Mouse (Mus musculus): ENCODE measurements around the gene Arsg. TPM values are rescaled to one million over a fixed set of nuclear protein-coding genes. Genes with fewer than 3 reads are reported as not detected.
A peak's percentile ranks its signal among the peaks of the same experiment; 100 is the strongest.

Arsg gene
- polyA plus RNA-seq, 1 experiment from 2014 or later = 1.5 TPM

DNA sequence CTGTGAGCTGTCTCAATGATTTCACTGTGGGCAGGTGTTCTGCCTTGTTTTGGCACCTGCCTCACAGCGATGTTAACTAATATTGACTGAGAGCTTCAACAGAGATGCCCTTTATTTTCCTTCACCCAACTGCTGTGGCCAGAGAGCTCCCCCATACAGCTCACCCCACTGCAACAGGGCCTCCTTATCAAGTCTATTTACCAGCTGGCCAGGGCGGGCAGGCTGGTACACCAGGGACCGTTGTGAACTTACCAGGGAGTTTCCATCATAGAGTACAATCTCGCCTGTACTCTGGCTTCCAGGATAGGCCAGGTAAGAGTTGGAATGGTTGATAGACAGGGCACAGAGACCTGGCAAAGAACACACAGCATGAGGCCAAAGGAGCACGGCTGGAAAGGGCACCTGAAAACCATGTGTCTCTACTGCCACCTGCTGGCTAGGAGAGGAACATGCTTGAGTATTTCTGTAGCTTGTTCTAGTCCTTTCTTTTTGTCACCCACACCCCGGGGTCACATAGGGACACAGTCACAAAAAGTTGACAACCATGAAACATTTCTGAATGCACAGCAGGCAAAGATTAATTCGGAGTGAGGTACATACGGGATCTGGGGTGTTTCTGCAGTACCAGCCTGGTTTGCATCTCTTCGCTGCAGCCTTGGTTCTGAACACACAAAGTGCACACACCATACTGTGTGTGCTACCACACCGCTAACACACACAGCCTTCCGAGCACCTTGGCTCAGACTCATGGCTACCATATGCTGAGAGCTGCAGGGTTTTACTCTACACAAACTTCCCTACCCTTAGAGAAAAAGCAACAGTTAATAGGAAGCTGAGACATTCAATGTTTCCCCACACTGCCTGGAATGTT is 111.9 kb downstream of the Arsg start:
- 53% methylated on average over 11 of the region's 11 CpGs for WGBS
- Histone ChIP-seq H3K9me3 (no peaks in the 10 kb centered on the region), H3K27me3 (replicated peaks; ENCODE audit: low read depth, poor library complexity, severe bottlenecking) (no peaks in the 10 kb centered on the region), H3K36me3 (replicated peaks) (peaks cover 8% of the 10 kb centered on the region; the same call in 1 of the 2 replicates), H3K4me1 (peaks cover 25% of the 10 kb centered on the region), H3K4me3 (no peak overlapping the region), H3K27ac (replicated peaks) (no peak overlapping the region)
- DNase-seq (ENCODE audit: low spot score) = peak; percentile 72

DNA sequence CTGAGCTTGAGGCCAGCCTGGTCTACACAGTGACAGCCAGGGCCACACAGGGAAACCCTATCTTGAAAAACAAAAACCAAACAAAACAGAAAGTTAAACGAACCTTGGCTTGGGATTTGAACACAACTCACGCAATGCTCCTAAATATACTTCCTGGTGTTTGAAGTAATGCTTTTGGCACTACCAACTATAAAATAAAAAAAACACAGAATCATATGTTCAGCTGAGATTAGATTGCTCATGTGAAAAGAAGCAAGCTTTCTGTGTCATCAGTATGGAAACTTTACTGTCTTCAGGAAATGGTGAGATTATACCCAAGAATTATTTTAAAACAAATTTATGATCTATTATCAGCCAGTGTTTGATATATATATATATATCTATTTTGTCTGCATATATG is 113.2 kb downstream of the Arsg start:
- 86% methylated on average over 2 of the region's 2 CpGs for WGBS
- DNase-seq (ENCODE audit: low spot score) = no peak
- H3K36me3 ChIP-seq (replicated peaks) = peaks cover 8% of the 10 kb centered on the region; the same call in 1 of the 2 replicates
- no peak overlapping the region for H3K27ac ChIP-seq (replicated peaks)
- no peak overlapping the region for H3K4me3 ChIP-seq
- no peaks in the 10 kb centered on the region for H3K9me3 ChIP-seq
- peaks cover 25% of the 10 kb centered on the region for H3K4me1 ChIP-seq
- no peaks in the 10 kb centered on the region for H3K27me3 ChIP-seq (replicated peaks; ENCODE audit: low read depth, poor library complexity, severe bottlenecking)

DNA sequence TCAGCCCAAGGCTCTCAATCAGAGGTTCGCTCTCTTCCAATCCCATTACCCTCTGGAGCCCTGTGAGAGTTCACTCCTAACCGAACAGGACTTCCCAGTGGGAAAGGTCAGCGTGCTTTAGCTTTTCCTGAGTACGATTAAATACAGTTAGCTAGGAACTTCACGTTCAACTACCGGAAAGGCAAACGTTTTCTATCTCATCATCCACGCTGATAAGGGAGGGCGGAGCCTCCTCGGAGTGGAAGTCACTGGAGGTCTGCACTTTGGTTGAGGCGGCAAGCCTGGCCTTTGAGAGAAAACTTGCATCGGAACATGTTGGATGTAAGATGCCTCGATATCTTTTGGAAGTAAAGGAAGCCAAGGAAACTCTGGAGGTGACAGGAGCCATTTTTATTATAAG is 113.8 kb downstream of the Arsg start:
- no peak overlapping the region for H3K27ac ChIP-seq (replicated peaks)
- DNase-seq (ENCODE audit: low spot score) = no peak
- H3K36me3 ChIP-seq (replicated peaks) = peaks cover 8% of the 10 kb centered on the region; the same call in 1 of the 2 replicates
- H3K4me1 ChIP-seq = peaks cover 25% of the 10 kb centered on the region
- 60% methylated on average over 13 of the region's 13 CpGs for WGBS
- H3K9me3 ChIP-seq = no peaks in the 10 kb centered on the region
- no peak overlapping the region for H3K4me3 ChIP-seq
- H3K27me3 ChIP-seq (replicated peaks; ENCODE audit: low read depth, poor library complexity, severe bottlenecking) = no peaks in the 10 kb centered on the region

DNA sequence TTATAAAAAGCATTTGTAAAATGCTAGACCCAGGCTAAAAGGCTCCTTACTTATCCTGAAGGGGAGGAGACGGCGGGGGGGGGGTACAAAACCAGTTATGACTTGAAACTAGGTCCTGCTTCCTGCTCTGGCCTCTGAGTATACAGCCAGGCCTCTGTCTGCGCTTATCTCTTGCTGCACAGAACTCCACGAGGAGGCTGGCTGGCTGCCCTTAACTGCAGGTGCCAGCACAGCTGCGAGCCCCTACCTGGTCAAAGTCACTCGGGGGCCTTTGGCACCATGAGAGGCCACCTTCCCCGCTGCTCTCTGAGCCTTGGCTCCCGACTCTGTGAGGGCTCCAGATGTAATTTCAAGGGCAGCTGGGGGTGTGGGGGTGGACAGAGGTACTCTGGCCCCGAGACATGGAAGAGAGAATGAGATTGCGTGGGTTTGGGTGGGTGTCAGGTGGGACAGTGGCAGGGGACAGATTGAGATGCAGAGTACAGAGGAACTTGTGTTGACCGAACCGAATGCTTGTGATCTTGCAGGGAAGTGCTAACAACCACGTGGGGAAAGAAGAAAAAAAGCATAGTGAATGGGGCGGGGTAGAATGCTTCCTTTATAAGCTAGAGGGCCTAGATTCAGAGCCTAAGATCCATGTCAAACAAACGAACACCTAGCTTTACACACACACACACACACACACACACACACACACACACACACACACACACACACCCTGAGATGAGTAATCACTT is 114.6 kb downstream of the Arsg start:
- H3K27ac ChIP-seq (replicated peaks) = no peak overlapping the region
- peaks cover 8% of the 10 kb centered on the region; the same call in 1 of the 2 replicates for H3K36me3 ChIP-seq (replicated peaks)
- H3K4me1 ChIP-seq = peaks cover 23% of the 10 kb centered on the region
- H3K4me3 ChIP-seq = no peak overlapping the region
- WGBS = 75% methylated on average over 15 of the region's 15 CpGs
- no peaks in the 10 kb centered on the region for H3K9me3 ChIP-seq
- no peak for DNase-seq (ENCODE audit: low spot score)
- H3K27me3 ChIP-seq (replicated peaks; ENCODE audit: low read depth, poor library complexity, severe bottlenecking) = no peaks in the 10 kb centered on the region

DNA sequence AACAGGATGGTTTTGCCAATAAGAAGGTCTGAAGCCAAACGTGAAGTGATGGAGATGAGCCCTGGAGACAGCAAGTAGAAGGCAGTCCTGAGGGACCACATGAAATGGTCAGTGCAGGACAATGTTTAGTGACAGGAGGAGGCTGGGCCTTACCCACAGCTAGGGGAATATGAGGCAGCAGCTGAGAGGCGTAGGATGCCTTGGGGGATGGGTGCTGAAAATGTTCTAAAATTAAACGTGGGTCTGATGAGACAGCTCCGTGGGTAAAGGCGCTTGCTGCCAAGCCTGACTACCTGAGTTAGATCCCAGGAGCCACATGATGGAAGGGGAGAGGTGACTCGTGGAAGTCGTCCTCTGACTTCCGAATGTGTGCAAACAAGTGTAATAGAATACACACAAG is 116.8 kb downstream of the Arsg start:
- Histone ChIP-seq H3K4me1 (peaks cover 23% of the 10 kb centered on the region), H3K27me3 (replicated peaks; ENCODE audit: low read depth, poor library complexity, severe bottlenecking) (no peaks in the 10 kb centered on the region), H3K4me3 (no peak overlapping the region), H3K9me3 (no peaks in the 10 kb centered on the region), H3K36me3 (replicated peaks) (peaks cover 4% of the 10 kb centered on the region), H3K27ac (replicated peaks) (no peak overlapping the region)
- WGBS = 89% methylated on average over 8 of the region's 8 CpGs
- DNase-seq (ENCODE audit: low spot score) = no peak

DNA sequence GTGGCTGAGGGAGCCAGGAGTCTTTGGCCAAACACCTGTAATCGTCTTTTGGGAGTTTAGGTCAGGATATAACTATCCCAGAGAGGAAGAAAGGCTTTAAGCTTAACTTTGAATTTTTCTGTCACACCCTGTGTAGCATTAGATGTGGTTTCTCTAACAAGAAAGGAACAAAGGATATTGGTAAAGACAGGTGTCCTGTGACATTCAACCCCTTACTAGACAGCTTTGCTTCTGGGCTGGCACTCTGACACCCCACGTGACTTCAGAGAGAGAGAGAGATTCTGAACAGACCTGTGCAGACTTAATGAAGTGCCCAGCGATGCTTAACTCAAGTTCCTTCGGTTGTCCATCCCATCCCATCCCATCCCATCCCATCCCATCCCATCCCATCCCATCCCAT is 118.3 kb downstream of the Arsg start:
- Histone ChIP-seq H3K36me3 (replicated peaks) (peaks cover 7% of the 10 kb centered on the region), H3K9me3 (no peaks in the 10 kb centered on the region), H3K4me1 (peaks cover 23% of the 10 kb centered on the region), H3K27ac (replicated peaks) (no peak overlapping the region), H3K4me3 (no peak overlapping the region), H3K27me3 (replicated peaks; ENCODE audit: low read depth, poor library complexity, severe bottlenecking) (no peaks in the 10 kb centered on the region)
- 83% methylated on average over 4 of the region's 4 CpGs for WGBS
- DNase-seq (ENCODE audit: low spot score) = no peak

DNA sequence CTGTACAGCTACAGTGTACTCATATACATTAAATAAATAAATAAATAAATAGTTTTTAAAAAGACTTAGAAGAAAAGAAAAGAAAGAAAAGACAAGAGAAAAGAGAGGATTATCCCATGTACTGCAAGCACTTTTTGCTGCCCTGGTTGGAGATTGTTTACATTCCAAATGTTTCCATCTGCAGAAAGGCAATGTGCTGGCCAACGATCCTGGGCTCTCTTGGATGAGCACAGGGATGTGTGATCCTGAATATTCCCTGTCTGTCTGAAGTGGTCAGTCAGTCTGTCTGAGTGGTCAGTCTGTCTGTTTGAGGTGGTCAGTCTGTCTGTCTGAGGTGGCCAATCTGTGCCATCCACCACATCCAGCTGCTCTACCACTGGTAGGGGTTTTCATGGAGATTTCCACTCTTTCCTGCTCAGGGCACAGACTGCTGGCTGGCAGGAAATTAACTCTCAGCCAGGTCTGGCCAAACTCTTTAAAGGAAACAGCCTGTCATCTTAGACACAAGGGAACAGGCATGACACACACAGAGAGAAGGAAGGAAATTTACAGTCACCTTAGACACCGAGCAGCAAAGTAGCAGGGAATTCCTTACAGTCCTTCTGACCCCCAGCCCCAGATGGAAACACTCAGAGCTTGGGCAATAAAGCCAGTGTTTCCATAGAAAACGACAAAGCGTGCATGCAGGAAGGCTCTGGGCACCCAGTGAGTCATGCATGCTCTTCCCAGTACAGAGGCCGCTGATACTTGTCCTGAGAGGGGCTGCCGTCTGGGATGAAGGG is 120.2 kb downstream of the Arsg start:
- H3K27me3 ChIP-seq (replicated peaks; ENCODE audit: low read depth, poor library complexity, severe bottlenecking) = no peaks in the 10 kb centered on the region
- H3K36me3 ChIP-seq (replicated peaks) = peaks cover 7% of the 10 kb centered on the region
- H3K9me3 ChIP-seq = no peaks in the 10 kb centered on the region
- H3K4me1 ChIP-seq = peaks cover 14% of the 10 kb centered on the region
- H3K27ac ChIP-seq (replicated peaks) = 0 out of 2 replicates have a peak overlapping the region, but pooled peaks have one; percentile 16
- H3K4me3 ChIP-seq = no peak overlapping the region
- WGBS = 66% methylated on average over 6 of the region's 6 CpGs
- DNase-seq (ENCODE audit: low spot score) = peak; percentile 44

DNA sequence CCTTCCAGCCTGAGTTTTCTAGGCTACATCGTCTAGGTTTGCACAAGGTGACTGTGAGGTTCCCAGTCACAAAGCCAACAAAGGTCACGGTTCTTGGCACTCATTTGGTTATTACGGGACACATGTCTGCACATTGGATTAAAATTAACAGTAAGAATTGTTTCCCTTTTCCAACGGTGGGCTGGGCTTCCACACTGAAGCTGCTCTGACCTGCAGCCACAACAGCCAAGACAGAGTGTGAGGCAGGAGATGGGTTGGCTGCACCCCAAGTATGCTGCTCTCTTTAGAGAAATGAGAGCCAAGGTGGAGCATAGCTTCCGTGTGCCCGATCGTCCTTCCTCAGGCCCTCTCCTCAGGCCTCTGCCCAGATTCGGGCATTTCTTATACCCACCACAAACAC is 121.6 kb downstream of the Arsg start:
- Histone ChIP-seq H3K4me1 (peaks cover 14% of the 10 kb centered on the region), H3K27ac (replicated peaks) (no peak overlapping the region; the same call in 1 of the 2 replicates), H3K9me3 (no peaks in the 10 kb centered on the region), H3K27me3 (replicated peaks; ENCODE audit: low read depth, poor library complexity, severe bottlenecking) (no peaks in the 10 kb centered on the region), H3K4me3 (no peak overlapping the region), H3K36me3 (replicated peaks) (peaks cover 18% of the 10 kb centered on the region)
- no peak for DNase-seq (ENCODE audit: low spot score)
- 92% methylated on average over 8 of the region's 8 CpGs for WGBS

DNA sequence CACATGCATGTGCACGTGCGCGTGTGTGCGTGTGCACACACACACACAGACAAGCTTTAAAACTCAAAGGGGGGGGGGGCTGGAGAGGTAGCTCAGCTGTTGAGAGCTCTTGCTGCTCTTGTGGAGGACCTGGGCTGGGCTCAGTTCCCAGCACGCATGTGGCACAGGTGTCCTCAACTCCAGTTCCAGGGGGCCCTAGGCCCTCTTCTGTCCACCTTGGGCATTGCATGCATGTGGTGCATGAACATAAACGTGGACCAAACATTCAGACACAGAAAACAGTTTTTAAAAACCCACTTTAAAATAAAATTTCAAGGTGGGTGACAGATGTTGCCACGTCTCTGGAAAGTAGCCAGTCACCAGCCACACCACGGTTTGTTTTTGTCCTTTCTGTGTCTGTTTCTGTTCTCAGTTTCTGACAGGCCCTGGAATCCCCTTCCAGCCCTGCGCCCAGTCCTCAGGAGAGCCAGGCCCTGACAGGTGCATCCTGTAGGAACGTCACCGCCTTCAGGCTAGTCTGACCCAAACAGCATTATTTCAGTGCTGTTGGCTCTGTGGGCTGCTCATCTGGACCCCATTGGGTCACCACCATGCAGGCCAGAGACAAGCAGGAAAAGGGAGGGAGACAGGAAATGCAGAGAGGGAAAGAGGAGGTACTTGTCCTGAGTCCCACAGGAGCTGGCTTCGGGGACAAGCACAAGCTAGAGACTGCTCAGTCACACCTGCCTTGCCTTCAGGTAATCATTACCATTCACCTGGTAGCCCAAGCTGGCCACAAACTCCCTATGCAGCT is 125.8 kb downstream of the Arsg start:
- peaks cover 3% of the 10 kb centered on the region; the same call in 1 of the 2 replicates for H3K4me1 ChIP-seq
- no peak overlapping the region for H3K27ac ChIP-seq (replicated peaks)
- H3K27me3 ChIP-seq (replicated peaks; ENCODE audit: low read depth, poor library complexity, severe bottlenecking) = no peaks in the 10 kb centered on the region
- no peak overlapping the region for H3K4me3 ChIP-seq
- DNase-seq (ENCODE audit: low spot score) = no peak
- no peaks in the 10 kb centered on the region for H3K9me3 ChIP-seq
- H3K36me3 ChIP-seq (replicated peaks) = peaks cover 52% of the 10 kb centered on the region
- 86% methylated on average over 12 of the region's 12 CpGs for WGBS

DNA sequence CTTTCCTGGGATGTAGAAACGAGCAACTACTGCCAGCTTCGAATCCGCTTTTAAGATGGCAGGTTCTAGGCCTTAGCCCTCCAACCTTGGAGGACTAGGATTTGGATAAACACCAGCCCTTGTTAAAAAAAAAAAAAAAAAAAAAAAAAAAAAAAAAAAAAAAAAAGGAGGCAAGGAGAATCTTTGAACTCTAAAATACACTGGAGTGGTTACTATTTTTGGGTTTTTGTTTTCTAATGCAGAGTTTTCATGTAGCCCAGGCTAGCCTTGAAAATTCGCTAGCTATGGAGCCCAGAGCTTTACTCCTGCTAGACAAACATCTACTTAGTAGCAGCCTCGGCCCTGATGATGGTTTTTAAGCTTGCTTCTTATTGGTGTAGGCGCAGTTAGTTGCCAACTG is 134.4 kb downstream of the Arsg start:
- no peak for DNase-seq (ENCODE audit: low spot score)
- Histone ChIP-seq H3K27ac (replicated peaks) (no peak overlapping the region), H3K4me1 (peaks cover 27% of the 10 kb centered on the region), H3K9me3 (no peaks in the 10 kb centered on the region), H3K4me3 (no peak overlapping the region), H3K27me3 (replicated peaks; ENCODE audit: low read depth, poor library complexity, severe bottlenecking) (no peaks in the 10 kb centered on the region), H3K36me3 (replicated peaks) (peaks cover 21% of the 10 kb centered on the region; the same call in 1 of the 2 replicates)
- WGBS = 87% methylated on average over 6 of the region's 6 CpGs

DNA sequence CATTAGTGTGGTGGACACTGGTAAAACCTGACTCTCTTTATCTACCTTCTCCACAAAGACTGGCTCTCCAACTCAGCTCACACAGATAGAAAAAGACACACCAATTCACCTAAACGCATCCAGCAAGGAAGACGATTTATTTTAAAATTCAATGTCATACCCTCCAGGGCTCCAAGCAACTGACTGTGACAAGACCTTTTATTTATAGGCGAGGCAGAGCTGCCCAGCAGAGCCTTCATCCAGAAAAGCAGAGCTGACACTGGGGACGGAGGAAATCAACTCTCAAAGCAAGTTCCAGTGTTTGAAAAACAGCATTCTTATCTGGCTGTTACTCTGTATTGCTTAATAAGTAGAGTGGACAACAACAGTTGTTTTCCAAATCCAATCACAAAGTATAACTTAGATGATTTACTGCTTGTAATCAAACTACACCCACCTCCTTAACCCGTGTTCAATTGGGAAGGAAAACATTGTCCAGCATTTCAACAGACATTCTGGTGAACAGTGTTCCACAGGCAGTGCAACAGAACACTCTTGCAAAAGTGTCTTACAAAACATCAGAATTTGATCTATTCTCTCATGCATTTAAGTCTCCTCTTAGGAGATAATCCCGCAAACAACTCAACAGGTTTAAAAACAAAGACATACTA is 135.9 kb downstream of the Arsg start:
- Histone ChIP-seq H3K4me3 (no peak overlapping the region), H3K4me1 (peaks cover 27% of the 10 kb centered on the region), H3K27ac (replicated peaks) (0 out of 2 replicates have a peak overlapping the region, but pooled peaks have one; percentile 93), H3K27me3 (replicated peaks; ENCODE audit: low read depth, poor library complexity, severe bottlenecking) (peaks cover 7% of the 10 kb centered on the region; the same call in 1 of the 2 replicates), H3K36me3 (replicated peaks) (peaks cover 7% of the 10 kb centered on the region; the same call in 1 of the 2 replicates), H3K9me3 (no peaks in the 10 kb centered on the region)
- 79% methylated on average over 6 of the region's 6 CpGs for WGBS
- DNase-seq (ENCODE audit: low spot score) = no peak

Data from embryonic facial prominence, embryonic 10.5 days (tissue).